Mouse (Mus musculus): ENCODE data around the gene Btbd2. TPM values are rescaled to one million over a fixed set of nuclear protein-coding genes. Genes with fewer than 3 reads are reported as not detected.
A peak's percentile ranks its signal among the peaks of the same experiment; 100 is the strongest.

Btbd2 gene
- total RNA-seq (2021) = 10 to 100 TPM; 30.5 to 31.4 TPM
- long read RNA-seq, experiment 1, transcript Btbd2-202 (9 exons, 2,449 nt) = major isoform, 34 of 58 reads
- long read RNA-seq, experiment 1, partial matches to known transcripts = 2 of 58 reads
- long read RNA-seq, experiment 1, other reads (novel, unspliced or antisense) = 22 of 58 reads
- long read RNA-seq, experiment 2, transcript Btbd2-202 (9 exons, 2,449 nt) = major isoform, 61 of 100 reads
- long read RNA-seq, experiment 2, partial matches to known transcripts = 4 of 100 reads
- long read RNA-seq, experiment 2, other reads (novel, unspliced or antisense) = 35 of 100 reads

- DNase-seq = no peak
Observed at GRCm38 (mm10) chr10:80656863-80657623, at the start of gene Btbd2. Gene Btbd2 (minus strand): TSS chr10:80657071.

- DNase-seq = no peak
Observed at GRCm38 (mm10) chr10:80705479-80705878, 48.6 kb upstream of the Btbd2 start.

- no peak for DNase-seq
Observed at GRCm38 (mm10) chr10:80705033-80705432, 48.2 kb upstream of the Btbd2 start.

- no peak for DNase-seq
Observed at GRCm38 (mm10) chr10:80704418-80704817, 47.5 kb upstream of the Btbd2 start.

- DNase-seq = no peak
Observed at GRCm38 (mm10) chr10:80703643-80704042, 46.8 kb upstream of the Btbd2 start.

- DNase-seq = peak; percentile 96
Observed at GRCm38 (mm10) chr10:80702536-80703390, 45.9 kb upstream of the Btbd2 start.

- DNase-seq = peak; percentile 100
Observed at GRCm38 (mm10) chr10:80701721-80702535, 45.1 kb upstream of the Btbd2 start, which contains the start of the genes Mob3a and Izumo4. Gene Mob3a (minus strand): TSS chr10:80701977. Gene Izumo4 (plus strand): TSS chr10:80702184.

- no peak for DNase-seq
Observed at GRCm38 (mm10) chr10:80700732-80701131, 43.9 kb upstream of the Btbd2 start.

- DNase-seq = no peak
Observed at GRCm38 (mm10) chr10:80700038-80700504, 43.2 kb upstream of the Btbd2 start.

- DNase-seq = no peak
Observed at GRCm38 (mm10) chr10:80698605-80699004, 41.7 kb upstream of the Btbd2 start.

GRCm38 (mm10) chr10:80697812-80698211 is 40.9 kb upstream of the Btbd2 start:
- DNase-seq = no peak

GRCm38 (mm10) chr10:80697393-80697787 is 40.5 kb upstream of the Btbd2 start:
- no peak for DNase-seq

GRCm38 (mm10) chr10:80696502-80697392 is 39.9 kb upstream of the Btbd2 start:
- DNase-seq = no peak

GRCm38 (mm10) chr10:80695801-80696501 is 39.1 kb upstream of the Btbd2 start:
- no peak for DNase-seq

- DNase-seq = peak; percentile 56
Observed at GRCm38 (mm10) chr10:80695186-80695585, 38.3 kb upstream of the Btbd2 start.

- DNase-seq = no peak
Observed at GRCm38 (mm10) chr10:80694159-80694938, 37.5 kb upstream of the Btbd2 start.

GRCm38 (mm10) chr10:80693401-80694045 is 36.7 kb upstream of the Btbd2 start:
- DNase-seq = no peak

Data from gastrocnemius, postnatal 25 days (tissue).